Mouse (Mus musculus) midbrain, embryonic 15.5 days (tissue): ENCODE data around the gene Med13l. TPM values are rescaled to one million over a fixed set of nuclear protein-coding genes. Genes with fewer than 3 reads are reported as not detected.

ENCODE experiments used
- ATAC-seq: fragments of 200-750 bp; cut with Nextera tagmentation; replicated peaks from 2 replicates; pipeline ENCODE4 v1.8.0; 2017; ENCODE audit warnings: moderate TSS enrichment
- H3K27ac ChIP-seq: fragments of 300-500 bp; sonication (generic); 2 replicates; pipeline ENCODE4 v1.5.1; 2015; ENCODE audit warnings: mild to moderate bottlenecking, inconsistent platforms
- H3K27me3 ChIP-seq: fragments of 300-500 bp; sonication (generic); replicated peaks from 2 replicates; pipeline ENCODE4 v1.6.1; 2015; ENCODE audit warnings: inconsistent platforms
- H3K36me3 ChIP-seq: fragments of 300-500 bp; sonication (generic); replicated peaks from 2 replicates; pipeline ENCODE4 v1.6.1; 2015; ENCODE audit warnings: inconsistent platforms
- H3K4me1 ChIP-seq: fragments of 300-500 bp; sonication (generic); 2 replicates; pipeline ENCODE4 v1.6.1; 2015; ENCODE audit warnings: inconsistent platforms
- H3K4me2 ChIP-seq: fragments of 300-500 bp; sonication (generic); 2 replicates; pipeline ENCODE4 v1.6.1; 2015; ENCODE audit warnings: inconsistent platforms, mild to moderate bottlenecking, moderate library complexity
- H3K4me3 ChIP-seq: fragments of 300-500 bp; sonication (generic); 2 replicates; pipeline ENCODE4 v1.5.1; 2015; ENCODE audit warnings: mild to moderate bottlenecking, inconsistent platforms
- H3K9ac ChIP-seq: fragments of 300-500 bp; sonication (generic); 2 replicates; pipeline ENCODE4 v1.6.1; 2015; ENCODE audit warnings: mild to moderate bottlenecking, inconsistent platforms
- H3K9me3 ChIP-seq: fragments of 300-500 bp; sonication (generic); 2 replicates; pipeline ENCODE4 v1.6.1; 2016; ENCODE audit warnings: inconsistent platforms
- WGBS: fragments of 180-500 bp; shearing (Covaris S2); methylation state at CpG from one replicate; pipeline ENCODE4 v1.1.7; 2015; ENCODE audit warnings: mixed read lengths; 5-methylcytosine and 5-hydroxymethylcytosine counted together
- polyA plus RNA-seq: library from polyadenylated mRNA; unstranded; fragments of >200 nt; fragmentation: Nextera tagmentation; extraction: Ambion mirVana; gene quantifications from 2 replicates; pipeline ENCODE4 v1.2.1, GENCODE M21; 2015

Med13l gene
- polyA plus RNA-seq, 1 experiment from 2014 or later, result 17.3 TPM

DNA sequence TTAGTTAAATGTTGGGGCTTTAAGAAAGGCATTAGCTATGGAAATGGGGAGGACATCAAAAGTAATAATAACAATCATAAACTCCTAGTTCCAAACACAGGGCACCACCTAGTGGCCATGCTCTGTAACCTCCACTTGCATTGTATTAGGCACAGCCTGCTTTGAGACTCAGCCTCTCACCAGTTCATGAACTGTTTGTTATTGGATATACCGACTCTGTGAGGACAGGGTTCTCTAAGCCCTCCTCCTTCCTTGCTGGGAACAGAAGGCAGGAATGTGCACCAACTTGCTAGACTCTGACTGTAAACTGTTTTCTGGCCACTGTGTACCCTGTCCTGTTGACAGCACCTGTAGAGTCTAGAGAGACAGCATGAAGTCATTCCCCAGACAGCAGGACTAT, 177.1 kb downstream of the Med13l start:
- no peaks in the 10 kb centered on the region; the same call in 1 of the 2 replicates for H3K9me3 ChIP-seq
- H3K27me3 ChIP-seq, result no peaks in the 10 kb centered on the region
- H3K4me2 ChIP-seq, result no peak overlapping the region
- H3K4me1 ChIP-seq, result no peaks in the 10 kb centered on the region
- peaks cover 58% of the 10 kb centered on the region for H3K36me3 ChIP-seq
- WGBS, result 38% methylated on average over 1 of the region's 1 CpGs
- no peak overlapping the region for H3K9ac ChIP-seq
- H3K4me3 ChIP-seq, result no peak overlapping the region
- no peak overlapping the region for H3K27ac ChIP-seq
- 0 out of 2 replicates have a peak, but pooled peaks have one; percentile 30 for ATAC-seq

DNA sequence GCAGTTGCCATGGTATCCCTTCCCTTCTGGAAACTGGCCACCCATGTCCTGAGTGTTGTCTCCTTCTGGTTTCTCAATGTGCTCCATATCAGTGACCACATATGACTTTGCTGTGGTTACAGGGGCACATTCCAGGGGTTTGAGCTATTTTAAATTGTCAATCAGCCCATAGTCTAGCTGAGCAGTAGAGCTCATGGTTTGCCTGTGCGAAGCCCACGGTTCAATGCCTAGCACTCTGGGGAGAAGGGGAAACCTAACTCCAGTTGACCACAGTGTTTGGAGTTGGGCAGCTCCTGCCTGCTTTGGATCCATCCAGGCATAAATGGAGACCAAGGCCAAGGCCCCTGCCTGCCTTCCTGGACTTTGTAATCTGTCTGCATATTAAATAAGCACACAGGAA, 182.6 kb downstream of the Med13l start:
- WGBS, result 98% methylated on average over 2 of the region's 2 CpGs
- H3K27ac ChIP-seq, result no peak overlapping the region
- H3K4me1 ChIP-seq, result no peaks in the 10 kb centered on the region
- no peak for ATAC-seq
- no peak overlapping the region for H3K9ac ChIP-seq
- no peaks in the 10 kb centered on the region; the same call in 1 of the 2 replicates for H3K9me3 ChIP-seq
- no peak overlapping the region for H3K4me2 ChIP-seq
- H3K27me3 ChIP-seq, result no peaks in the 10 kb centered on the region
- H3K4me3 ChIP-seq, result no peak overlapping the region
- peaks cover 52% of the 10 kb centered on the region for H3K36me3 ChIP-seq

DNA sequence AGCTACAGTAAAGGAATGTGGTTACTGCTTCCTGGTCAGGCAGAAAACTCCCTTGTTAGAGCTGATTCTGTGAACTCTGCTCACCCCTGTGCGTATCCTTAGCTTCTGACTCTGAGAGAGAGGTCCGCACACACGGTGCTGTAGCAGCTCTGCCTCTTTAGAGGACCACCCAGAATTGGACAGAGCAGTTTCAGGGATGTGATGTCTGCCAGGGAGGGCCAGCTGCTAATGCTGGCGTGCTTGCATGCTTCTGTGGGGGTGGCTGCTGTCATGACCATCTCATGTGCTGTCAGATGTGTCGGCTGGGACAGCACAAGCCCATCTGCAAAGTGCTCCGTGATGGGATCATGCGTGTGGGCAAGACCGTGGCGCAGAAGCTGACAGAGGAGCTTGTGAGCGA, 186.5 kb downstream of the Med13l start:
- H3K9me3 ChIP-seq, result no peaks in the 10 kb centered on the region
- peaks cover 27% of the 10 kb centered on the region; the same call in 1 of the 2 replicates for H3K36me3 ChIP-seq
- no peak overlapping the region for H3K4me3 ChIP-seq
- H3K4me2 ChIP-seq, result no peak overlapping the region
- 88% methylated on average over 10 of the region's 10 CpGs for WGBS
- H3K27ac ChIP-seq, result no peak overlapping the region
- no peak overlapping the region for H3K9ac ChIP-seq
- H3K27me3 ChIP-seq, result no peaks in the 10 kb centered on the region
- ATAC-seq, result no peak
- no peaks in the 10 kb centered on the region for H3K4me1 ChIP-seq

DNA sequence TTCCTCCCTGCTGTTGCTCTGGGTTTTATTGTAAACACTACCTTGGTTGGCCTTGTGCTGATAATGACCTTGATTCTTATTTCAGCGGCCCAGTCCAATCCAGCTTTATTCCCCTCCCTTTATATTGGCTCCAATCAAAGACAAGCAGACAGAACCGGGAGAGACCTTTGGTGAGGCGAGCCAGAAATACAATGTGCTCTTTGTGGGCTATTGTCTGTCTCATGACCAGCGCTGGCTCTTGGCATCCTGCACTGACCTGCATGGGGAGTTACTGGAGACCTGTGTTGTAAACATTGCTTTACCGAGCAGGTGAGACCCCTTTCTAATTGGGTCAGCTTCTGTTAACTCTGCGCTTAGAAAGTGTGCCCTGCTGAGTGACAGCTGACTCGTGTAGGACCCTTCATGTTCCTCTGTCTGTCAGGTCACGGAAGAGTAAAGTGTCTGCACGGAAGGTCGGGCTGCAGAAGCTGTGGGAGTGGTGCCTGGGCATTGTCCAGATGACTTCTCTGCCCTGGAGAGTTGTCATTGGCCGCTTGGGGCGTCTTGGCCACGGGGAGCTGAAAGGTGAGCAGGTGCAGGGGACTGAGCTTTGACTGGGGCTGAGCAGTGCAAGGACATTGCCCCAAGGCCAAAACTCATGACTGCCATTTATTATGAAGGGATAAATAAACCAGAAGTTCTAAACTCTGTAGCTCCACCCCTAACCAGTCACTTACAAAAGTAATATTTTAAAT, 191.1 kb downstream of the Med13l start:
- Histone ChIP-seq H3K27me3 (no peaks in the 10 kb centered on the region), H3K27ac (no peak overlapping the region), H3K4me1 (no peaks in the 10 kb centered on the region), H3K4me2 (no peak overlapping the region), H3K9me3 (no peaks in the 10 kb centered on the region), H3K36me3 (peaks cover 13% of the 10 kb centered on the region), H3K9ac (no peak overlapping the region), H3K4me3 (no peak overlapping the region)
- WGBS, result 72% methylated on average over 13 of the region's 13 CpGs
- ATAC-seq, result no peak

DNA sequence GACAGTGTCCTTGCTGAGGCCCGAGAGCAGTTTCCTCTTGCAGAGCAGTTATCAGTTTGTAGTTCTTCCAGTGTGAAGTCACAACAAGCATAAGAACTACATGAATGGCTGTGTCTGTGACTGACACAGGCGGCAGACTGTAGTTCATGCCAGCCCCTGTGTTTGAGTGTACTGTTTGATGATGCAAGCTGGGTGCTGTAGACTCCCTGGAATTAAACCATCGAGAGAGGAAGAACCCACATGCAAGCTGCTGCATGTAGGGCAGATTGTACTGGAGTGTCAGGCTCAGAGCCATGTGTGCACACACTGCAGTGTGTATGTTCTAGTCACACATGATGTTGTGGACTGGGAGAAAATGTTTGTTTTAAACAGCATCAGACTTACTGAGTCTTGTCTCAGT, 192.4 kb downstream of the Med13l start:
- WGBS, result 85% methylated on average over 3 of the region's 3 CpGs
- H3K27ac ChIP-seq, result no peak overlapping the region
- H3K36me3 ChIP-seq, result peaks cover 22% of the 10 kb centered on the region
- H3K9ac ChIP-seq, result no peak overlapping the region
- ATAC-seq, result no peak
- H3K9me3 ChIP-seq, result no peaks in the 10 kb centered on the region
- H3K27me3 ChIP-seq, result no peaks in the 10 kb centered on the region
- no peak overlapping the region for H3K4me2 ChIP-seq
- no peaks in the 10 kb centered on the region for H3K4me1 ChIP-seq
- no peak overlapping the region for H3K4me3 ChIP-seq

DNA sequence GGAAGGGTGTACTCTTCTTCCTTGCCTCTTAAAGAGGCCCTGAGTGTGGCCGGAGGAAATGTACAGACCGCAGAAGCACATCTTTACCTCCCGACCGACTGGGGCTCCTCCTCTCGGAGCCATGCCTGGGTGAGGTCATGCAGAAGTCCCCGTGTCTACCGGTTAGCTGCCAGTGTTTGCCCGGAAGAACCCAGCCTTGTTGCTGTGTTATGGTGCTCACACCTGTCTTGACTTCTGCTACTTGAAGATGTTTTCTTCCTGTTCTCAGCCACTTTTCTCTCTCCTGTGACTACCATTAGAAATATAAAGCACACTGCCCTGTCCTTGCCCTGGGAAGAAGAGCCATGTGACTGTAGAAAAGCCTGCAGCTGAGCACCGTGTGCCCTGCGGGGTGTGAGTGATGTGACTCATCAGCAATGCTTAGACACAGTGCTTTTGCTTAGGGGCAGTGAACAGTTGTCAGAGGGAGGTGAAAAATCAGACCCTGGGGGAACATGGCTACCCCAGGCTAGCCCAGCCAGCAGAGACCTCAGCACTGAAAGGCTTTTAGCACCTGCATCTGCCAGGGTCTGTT, 193.1 kb downstream of the Med13l start:
- 85% methylated on average over 10 of the region's 10 CpGs for WGBS

DNA sequence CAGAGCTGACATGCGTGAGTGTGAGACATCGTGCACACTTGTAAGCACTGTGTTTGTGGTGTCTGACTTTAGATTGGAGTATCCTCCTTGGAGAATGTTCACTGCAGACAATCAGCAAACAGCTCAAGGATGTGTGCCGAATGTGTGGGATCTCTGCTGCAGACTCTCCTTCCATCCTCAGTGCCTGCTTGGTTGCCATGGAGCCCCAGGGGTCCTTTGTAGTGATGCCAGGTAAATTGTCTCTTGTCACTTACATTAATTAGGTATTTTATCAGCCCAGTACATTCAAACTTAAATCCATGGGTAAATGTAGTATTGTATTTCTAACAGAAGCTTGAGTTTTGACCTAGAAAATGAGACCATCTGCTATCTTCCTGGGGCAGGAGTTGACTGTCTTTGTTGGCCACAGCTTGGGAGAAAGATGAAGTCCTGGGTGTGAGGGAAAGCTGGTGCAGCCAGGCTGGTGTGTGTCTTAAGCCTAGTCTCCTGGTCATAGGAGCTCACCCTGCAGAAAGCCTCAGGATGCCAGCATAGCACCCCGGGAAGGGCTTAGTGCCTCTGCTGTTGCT, 193.8 kb downstream of the Med13l start:
- Histone ChIP-seq H3K4me1 (no peaks in the 10 kb centered on the region), H3K27ac (peak overlapping the region; percentile 45), H3K27me3 (no peaks in the 10 kb centered on the region), H3K4me3 (no peak overlapping the region), H3K36me3 (peaks cover 23% of the 10 kb centered on the region), H3K4me2 (no peak overlapping the region), H3K9ac (no peak overlapping the region), H3K9me3 (no peaks in the 10 kb centered on the region)
- 66% methylated on average over 4 of the region's 4 CpGs for WGBS
- no peak for ATAC-seq

More for the DNA sequence above, 193.1 kb downstream of the Med13l start:
- Histone ChIP-seq H3K9ac (no peak overlapping the region), H3K27me3 (no peaks in the 10 kb centered on the region), H3K4me1 (no peaks in the 10 kb centered on the region), H3K4me2 (no peak overlapping the region), H3K4me3 (no peak overlapping the region), H3K9me3 (no peaks in the 10 kb centered on the region), H3K36me3 (peaks cover 21% of the 10 kb centered on the region), H3K27ac (peak overlapping the region; percentile 45)
- no peak for ATAC-seq

DNA sequence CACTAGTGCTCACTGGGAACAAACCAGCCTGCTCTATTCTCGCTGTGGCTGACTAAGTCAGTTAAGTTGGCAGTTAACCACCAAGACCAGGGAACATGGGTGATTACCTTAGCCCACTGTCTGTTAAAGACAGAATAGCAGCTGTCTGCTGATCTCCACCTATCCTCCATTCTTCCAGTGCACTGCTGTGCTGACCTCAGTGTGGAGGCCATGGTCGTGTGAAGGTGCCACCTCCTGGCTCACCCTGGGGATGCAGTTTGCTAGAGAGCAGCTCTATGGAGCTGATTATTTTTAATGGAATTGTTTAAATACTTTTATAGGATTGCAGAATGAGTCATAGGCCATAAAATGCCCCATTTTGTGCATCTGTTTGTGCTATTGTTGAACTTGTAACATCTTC, 195.6 kb downstream of the Med13l start:
- Histone ChIP-seq H3K36me3 (peaks cover 38% of the 10 kb centered on the region), H3K4me3 (no peak overlapping the region), H3K27ac (no peak overlapping the region), H3K4me1 (no peaks in the 10 kb centered on the region), H3K27me3 (no peaks in the 10 kb centered on the region), H3K4me2 (no peak overlapping the region), H3K9me3 (no peaks in the 10 kb centered on the region), H3K9ac (no peak overlapping the region)
- WGBS, result 65% methylated on average over 2 of the region's 2 CpGs
- no peak for ATAC-seq

DNA sequence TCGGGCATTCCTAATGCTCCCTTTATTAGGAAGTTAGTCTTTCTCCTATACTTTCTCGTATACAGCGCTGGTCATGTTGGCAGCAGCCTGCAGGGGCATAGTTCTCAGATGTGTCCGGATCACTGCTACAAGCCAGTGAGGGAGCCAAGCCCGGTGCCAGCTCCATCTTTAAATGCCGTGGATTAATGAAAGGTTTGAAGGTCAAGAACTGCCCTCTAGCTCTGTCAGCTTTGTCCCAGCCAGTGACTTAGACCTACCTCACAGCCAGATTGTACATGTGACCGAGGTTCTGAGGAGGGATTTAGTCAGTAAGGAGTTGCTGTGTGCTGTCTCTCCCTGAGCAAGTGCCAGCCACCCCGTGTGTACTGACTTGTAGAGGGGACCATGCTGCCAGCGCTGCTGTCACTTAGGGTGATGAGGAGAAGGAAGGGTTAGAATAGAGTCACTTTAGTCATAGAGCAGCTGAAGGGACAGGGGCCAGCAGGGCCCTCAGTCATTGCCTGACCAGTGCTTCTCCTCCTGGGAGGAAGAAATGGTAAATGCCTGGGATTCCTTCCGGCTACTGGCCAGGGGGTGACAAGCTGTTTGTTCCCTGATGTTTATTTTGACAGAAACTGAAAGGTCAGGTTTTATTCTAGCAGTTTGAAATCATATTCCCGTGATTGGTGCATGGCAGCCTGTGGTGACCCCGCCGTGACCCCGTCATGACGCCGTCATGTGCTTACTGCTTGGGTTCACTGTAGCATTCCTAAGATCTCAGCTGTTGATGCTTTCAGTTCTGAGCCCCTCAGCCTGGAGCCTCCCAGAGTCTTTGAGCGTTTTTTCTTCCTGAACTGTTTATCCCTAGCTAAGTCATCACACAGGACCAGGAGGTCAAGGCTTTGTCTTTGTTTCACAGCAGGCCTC, 197.2 kb downstream of the Med13l start:
- Histone ChIP-seq H3K4me1 (no peaks in the 10 kb centered on the region), H3K9me3 (no peaks in the 10 kb centered on the region), H3K9ac (no peak overlapping the region), H3K4me2 (no peak overlapping the region), H3K36me3 (peaks cover 46% of the 10 kb centered on the region), H3K27ac (no peak overlapping the region), H3K27me3 (no peaks in the 10 kb centered on the region), H3K4me3 (no peak overlapping the region)
- ATAC-seq, result 0 out of 2 replicates have a peak, but pooled peaks have one; percentile 27
- 70% methylated on average over 17 of the region's 17 CpGs for WGBS

DNA sequence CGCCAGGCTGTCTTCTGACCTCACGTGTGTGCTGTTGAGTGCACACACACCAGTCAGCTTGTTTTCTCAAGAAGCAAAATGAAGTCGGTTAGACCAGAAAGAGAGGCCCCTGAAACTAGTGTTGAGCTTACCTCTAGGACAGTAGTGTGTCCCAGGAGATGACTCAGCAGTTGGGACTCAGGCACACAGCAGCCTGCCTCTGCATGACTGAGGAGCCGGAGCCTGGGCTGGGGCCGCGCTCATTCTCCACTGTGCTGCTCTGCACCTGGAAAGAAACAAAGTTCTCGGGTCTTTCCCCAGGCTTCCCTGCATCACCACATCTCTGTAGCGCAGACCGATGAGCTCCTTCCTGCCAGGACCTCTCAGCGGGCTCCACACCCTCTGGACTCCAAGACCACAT, 200.5 kb downstream of the Med13l start:
- ATAC-seq, result no peak
- Histone ChIP-seq H3K9me3 (no peaks in the 10 kb centered on the region), H3K4me3 (no peak overlapping the region), H3K9ac (no peak overlapping the region), H3K4me2 (no peak overlapping the region), H3K27ac (no peak overlapping the region), H3K27me3 (no peaks in the 10 kb centered on the region), H3K36me3 (peaks cover 52% of the 10 kb centered on the region), H3K4me1 (no peaks in the 10 kb centered on the region)
- WGBS, result 95% methylated on average over 10 of the region's 10 CpGs

DNA sequence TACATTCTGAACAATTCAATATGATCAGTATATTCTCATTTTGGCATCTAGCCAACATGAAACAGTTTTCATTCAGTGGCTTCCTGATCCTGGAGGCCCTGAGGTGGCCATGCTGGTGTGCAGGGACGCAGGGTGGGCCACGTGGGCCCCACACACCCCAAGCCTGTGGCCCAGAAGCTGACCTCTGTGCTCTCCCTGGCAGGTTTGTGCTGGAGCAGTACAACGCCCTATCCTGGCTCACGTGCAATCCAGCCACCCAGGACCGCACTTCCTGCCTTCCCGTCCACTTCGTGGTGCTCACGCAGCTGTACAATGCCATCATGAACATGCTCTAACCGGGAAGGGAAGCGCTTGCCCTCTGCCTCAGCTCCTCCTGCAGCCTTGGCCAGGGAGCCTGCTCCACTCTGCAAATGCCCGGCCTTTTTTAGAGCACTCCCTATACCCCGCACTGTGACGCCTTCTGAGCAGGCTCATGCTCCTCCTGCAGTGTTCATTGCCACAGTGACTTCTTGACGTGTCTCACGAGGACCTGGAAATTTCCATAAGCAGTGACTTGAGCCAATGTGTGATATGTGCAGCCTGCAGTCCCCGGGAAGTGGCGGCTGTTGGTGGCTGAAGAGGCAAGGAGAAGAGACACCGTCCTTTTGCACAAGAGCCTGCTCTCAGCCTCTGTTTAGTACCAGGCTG, 202.2 kb downstream of the Med13l start:
- Histone ChIP-seq H3K9ac (no peak overlapping the region), H3K9me3 (no peaks in the 10 kb centered on the region), H3K36me3 (peaks cover 45% of the 10 kb centered on the region), H3K4me3 (no peak overlapping the region), H3K4me1 (no peaks in the 10 kb centered on the region), H3K27ac (no peak overlapping the region), H3K4me2 (no peak overlapping the region), H3K27me3 (no peaks in the 10 kb centered on the region)
- WGBS, result 89% methylated on average over 18 of the region's 18 CpGs
- ATAC-seq, result no peak
